Mouse (Mus musculus) right cerebral cortex, postnatal 4 days (tissue): ENCODE data around the gene 2610021A01Rik.
A peak's percentile ranks its signal among the peaks of the same experiment; 100 is the strongest.
"Not testable (repeated sequence)": the region's sequence is repeated elsewhere in the genome, so short reads cannot be mapped to it uniquely, and the experiment has no call there.

Experiments used
- DNase-seq: peaks from one replicate; pipeline ENCODE4 v3.0.0-alpha.2; 2022

The 2610021A01Rik gene

GRCm38 (mm10) chr7:41599034-41599813 lies at the start of gene 2610021A01Rik:
2610021A01Rik (plus strand) TSS chr7:41599230.
- peak; percentile 88 for DNase-seq

GRCm38 (mm10) chr7:41560681-41561080 lies 38.3 kb upstream of the 2610021A01Rik start:
- DNase-seq = no peak

GRCm38 (mm10) chr7:41573562-41573961 lies 25.5 kb upstream of the 2610021A01Rik start, which contains the start of gene Gm6871:
Gm6871 (minus strand) TSS chr7:41573662.
- DNase-seq = not testable (repeated sequence)

- DNase-seq = no peak
Measured at GRCm38 (mm10) chr7:41577956-41578355, 21.1 kb upstream of the 2610021A01Rik start.

GRCm38 (mm10) chr7:41582028-41582427 lies 17.0 kb upstream of the 2610021A01Rik start:
- no peak for DNase-seq

GRCm38 (mm10) chr7:41587831-41588230 lies 11.2 kb upstream of the 2610021A01Rik start:
- DNase-seq = not testable (repeated sequence)

GRCm38 (mm10) chr7:41598615-41599014 lies 415 bp upstream of the 2610021A01Rik start:
- no peak for DNase-seq

GRCm38 (mm10) chr7:41599932-41600548 lies 1.0 kb downstream of the 2610021A01Rik start:
- peak; percentile 2 for DNase-seq

- no peak for DNase-seq
Measured at GRCm38 (mm10) chr7:41611654-41612053, 12.6 kb downstream of the 2610021A01Rik start.

- DNase-seq = not testable (repeated sequence)
Measured at GRCm38 (mm10) chr7:41616241-41616640, 17.2 kb downstream of the 2610021A01Rik start.

GRCm38 (mm10) chr7:41632409-41633220 lies 33.6 kb downstream of the 2610021A01Rik start, which contains the start of gene Zfp788:
Zfp788 (plus strand) TSS chr7:41633203.
- peak; percentile 80 for DNase-seq

GRCm38 (mm10) chr7:41633221-41633984 lies 34.4 kb downstream of the 2610021A01Rik start:
- peak; percentile 84 for DNase-seq

GRCm38 (mm10) chr7:41674326-41674725 lies 75.3 kb downstream of the 2610021A01Rik start:
- DNase-seq = not testable (repeated sequence)
